Mouse (Mus musculus) frontal cortex, postnatal 10 days (tissue): ENCODE results near the gene Cep41.
A peak's percentile ranks its signal among the peaks of the same experiment; 100 is the strongest.

ENCODE experiments used
- DNase-seq, 2 experiments: peaks; one replicate each; pipeline ENCODE4 v3.0.0; 2022; ENCODE audit warnings: low spot score in 2 of 2, mixed read lengths in 1 of 2

The Cep41 gene

DNA sequence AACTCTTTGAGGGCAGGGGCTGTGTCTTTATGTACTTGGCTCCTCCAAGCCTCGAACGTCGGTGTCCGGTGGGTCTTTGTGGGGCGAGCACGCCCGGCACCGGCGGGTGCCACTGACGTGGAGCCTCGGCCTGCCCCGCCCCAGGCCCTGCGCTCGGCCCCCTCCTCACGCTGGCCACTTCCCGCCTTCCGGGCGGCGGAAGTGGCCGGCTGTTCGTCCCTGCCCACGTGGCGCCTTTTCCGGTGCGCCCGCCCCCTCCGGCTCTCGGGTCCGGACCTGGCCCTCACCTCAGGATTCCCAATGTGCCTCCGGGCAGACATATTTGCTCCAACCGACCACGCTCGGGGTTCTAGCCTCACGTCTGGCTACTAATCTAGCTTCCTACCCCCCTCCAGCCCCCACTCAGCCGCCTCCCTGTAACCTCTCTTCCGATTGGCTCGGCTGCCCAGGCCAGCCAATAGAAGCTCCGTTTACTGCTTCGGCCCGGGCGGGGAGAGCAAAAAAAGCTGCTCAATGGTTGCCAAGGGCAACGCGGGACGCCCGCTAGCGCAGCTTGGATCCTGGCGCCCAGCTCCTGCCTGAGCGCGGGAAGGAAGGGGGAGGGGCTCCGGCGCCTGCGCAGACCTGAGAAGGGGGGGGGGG, at the start of gene Cep41:
Gene Cep41 (minus strand): TSS at position 400 of the 642 bp plus-strand sequence.
- peak; percentile 95 to 97 for DNase-seq

DNA sequence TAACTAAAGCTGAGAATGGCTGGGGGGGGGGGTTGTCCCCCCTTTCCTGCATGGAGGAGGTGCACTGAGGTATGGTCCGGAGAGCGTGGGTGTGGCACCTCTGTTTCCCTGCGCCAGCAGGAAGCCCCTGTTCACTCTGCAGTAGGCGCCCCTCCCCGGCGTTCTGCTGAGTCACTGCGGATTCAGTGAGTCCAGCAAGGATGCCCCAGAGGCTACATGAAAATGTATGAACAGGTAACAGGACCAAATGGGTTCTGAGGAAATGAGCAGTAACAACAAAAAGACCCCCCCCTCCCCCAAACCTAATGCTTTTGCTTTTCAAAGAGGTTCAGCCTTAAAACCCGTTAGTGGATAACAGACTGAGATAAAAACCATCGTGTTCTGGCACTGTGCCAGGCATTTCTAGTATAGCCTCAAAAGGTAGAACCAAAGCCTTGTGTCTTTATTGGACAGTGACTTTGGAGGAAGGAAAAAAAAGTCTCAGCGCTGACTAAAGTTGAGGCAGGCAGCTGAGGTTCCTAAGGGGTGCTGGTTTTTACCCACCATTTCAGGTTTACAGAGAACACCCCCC, 45.7 kb upstream of the Cep41 start:
- DNase-seq, result peak in 1 of 2 experiments; percentile 31

DNA sequence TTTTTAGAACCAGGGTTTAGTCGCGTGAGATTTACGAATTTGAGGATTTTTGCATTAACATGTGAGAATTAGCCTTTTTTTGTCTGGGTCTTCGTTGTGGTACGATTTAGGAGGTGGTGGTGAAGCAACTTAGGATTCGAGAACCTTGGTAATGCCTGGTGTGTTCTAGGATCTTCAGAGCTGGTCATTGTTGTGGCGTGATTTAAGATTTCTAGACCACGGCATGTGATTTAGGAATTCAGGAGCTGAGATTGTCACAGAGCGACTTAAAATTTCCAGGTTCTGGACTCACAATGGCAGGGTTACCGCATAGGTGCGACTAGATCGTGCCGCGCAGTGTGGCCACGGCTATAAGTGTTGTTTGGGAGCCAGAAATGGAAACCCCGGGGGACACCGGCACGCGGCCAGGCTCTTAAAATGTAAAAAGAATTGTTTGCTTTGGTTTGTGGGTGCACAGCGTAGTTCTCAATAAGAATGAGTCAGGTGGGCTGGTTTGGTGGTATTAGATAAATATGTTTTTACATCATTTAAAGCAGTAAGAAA, 45.0 kb upstream of the Cep41 start:
- DNase-seq, result no peak

DNA sequence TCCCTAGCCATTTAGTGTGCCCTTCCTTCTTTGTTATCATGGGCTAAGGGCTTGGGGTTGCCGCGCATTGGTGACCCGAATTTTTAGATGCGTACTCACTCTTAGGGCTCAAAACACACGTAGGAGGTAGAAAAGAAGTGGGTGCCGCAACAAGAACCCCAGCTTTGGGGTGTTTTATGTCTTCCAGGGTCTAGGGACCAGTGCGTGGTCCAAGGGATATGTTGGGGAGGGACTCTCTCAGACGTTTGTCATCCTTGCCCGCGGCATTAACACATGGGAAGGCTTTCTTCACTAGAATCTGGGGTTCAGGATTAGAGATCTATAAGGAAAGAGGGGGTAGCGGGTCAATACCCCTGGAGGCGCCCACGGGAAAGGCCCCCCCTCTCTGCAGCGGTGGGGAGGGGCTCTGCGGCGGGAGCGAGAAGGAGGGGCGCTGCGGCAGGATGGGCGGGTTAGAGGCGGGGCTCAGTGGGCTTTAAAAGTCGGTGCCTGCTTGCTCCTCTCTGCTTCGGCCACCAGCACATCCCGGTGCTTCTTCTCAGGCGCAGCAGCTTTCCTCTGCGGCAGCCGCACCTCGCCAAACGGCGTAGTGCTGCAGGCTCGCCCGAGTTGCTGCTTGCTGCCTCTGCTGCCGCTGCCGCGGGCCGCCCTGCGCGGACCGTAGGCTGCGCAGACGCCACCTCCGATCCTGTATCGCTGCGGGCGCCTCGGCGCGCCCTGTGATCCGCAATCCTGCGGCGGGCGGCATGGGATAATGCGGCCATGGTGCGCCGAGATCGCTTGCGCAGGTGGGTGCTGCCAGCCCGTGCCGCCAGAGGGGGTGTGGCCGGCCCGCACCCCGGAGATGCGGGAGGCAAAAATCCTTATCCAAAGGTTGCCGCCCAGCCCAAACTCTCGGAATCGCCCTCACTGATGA, 44.3 kb upstream of the Cep41 start:
- DNase-seq, result peak in 1 of 2 experiments; percentile 73

DNA sequence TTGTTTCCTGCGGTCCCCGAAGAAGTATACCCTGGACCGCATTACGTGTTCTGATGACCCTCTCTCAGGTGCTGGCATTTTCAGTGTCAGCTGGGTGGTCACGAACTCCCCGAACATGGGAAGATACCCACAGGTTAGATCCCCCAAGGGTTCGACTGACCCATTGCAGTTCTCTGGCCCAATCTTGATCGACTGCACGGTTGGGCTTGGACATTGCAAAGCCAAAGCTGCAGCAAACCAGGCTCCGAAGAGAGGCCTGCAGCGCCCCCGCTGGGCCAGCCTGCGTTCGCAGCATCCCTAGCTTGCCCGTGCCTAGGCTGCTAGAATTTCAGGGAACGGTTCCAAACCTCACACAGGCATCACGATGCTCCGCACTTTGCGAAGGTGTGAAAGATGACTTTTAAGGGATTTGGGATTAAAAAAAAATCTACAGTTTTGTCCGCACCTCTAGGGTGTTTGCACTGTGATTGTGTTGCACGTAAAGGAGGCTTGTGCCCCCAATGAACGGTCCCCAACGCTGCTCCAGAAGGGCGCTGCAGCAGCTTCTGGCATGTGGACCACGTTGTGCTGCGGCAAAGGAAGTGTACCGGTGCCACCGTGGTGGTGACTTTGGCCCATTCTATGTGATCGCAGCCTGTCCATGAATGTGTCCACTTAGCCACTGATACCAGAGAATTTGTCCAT, 43.5 kb upstream of the Cep41 start:
- DNase-seq, result peak; percentile 57 to 72

DNA sequence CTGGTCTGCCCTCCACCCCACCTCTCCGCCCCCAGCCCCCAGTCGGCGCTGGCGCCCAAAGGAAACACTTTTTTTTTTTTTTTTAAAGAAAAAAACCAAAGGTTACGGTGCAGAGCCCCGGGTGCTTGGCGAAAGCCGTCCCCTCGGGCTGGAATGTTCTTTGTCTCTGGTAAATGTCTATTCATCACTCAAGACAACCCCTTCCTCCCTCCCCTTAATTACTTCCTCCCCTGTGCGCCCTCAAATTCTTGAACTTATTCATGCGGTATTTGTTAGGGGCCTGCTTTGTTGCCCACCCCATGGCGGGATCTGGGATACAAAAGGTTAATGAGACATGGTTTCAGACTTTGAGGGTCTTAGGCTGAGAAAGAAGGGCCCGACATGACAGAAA, 42.8 kb upstream of the Cep41 start:
- no peak for DNase-seq

DNA sequence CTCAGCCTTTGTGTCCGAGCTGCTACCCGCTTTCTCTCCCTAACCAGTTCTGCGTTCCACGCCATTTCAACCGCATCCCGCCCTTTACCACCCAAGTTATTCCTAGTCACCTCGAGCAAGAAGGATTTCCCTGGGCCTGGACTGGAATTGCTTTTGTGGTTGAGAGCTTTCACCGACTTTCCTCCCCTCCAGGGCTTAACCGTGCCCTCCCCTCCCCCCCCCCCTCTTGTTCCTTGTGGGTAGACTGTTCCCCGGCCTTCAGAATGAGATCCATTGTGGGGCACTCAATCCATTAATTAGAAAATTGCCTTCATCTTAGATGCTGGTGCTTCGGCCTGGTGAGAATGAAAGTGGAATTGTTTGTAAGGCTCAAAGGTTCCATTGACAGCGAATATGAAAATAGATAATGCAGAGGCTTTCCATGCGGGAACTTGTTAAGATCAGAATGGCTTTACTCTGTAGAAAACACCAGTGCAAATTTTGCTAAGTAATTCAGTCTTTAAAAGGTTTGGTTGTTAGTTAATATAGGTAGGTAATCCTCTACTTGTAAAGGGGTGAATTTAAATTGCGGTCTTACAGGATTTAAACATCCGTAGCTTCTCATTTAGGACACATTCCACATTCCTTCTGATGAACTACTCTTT, 42.3 kb upstream of the Cep41 start:
- no peak for DNase-seq

DNA sequence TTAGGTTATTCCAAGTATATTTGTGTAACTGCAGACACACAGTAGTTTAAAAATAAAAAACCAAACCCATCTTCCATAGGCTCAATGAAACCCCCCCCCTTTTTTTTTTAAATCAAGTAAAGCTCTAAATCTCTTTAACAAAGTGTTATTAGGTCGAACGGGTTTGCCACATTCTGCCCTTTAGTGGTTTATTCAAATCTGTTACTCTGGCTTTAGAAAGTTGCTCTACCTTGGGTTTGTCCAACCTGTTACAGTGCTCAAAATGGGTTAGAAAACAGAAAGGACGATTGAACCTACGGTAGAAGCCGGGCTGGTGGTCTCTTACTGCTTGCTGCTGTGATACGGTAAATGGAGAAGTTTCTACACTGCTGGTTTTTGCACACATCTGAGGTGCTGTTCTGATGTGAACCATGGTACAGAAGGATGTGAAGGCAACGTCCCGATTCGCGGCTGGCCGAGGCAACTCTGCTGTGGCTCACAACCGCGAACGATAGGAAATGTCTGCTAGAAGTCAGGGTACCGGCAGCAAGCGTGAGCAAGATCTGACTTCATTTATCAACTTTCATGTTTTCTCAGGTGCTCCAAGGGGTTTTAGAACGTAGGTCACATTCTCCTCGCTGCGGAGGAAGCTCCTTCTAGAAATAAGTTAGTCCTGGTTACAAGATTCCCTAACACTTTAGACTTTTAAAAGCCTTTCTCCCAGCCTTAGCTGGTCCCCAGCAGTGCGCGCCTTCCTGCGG, 41.6 kb upstream of the Cep41 start:
- no peak for DNase-seq

DNA sequence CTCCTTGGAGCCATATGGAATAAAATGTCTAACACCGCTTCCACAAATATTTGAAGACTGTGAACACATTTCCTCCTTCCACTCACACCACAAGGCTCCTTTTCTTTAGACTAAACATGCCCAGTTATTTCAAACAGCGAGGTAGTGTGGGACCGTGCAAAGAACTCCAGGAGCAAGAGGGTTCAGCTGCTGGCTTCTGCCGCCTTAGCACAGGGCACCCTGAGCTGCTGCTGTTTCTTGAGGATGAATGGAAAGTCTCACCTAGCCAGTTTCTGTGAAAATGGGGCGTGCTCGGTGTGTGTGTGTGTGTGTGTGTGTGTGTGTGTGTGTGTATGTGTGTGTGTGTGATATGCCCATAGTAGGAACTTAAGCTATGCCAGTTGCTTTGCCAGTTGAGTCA, 40.9 kb upstream of the Cep41 start:
- no peak for DNase-seq

DNA sequence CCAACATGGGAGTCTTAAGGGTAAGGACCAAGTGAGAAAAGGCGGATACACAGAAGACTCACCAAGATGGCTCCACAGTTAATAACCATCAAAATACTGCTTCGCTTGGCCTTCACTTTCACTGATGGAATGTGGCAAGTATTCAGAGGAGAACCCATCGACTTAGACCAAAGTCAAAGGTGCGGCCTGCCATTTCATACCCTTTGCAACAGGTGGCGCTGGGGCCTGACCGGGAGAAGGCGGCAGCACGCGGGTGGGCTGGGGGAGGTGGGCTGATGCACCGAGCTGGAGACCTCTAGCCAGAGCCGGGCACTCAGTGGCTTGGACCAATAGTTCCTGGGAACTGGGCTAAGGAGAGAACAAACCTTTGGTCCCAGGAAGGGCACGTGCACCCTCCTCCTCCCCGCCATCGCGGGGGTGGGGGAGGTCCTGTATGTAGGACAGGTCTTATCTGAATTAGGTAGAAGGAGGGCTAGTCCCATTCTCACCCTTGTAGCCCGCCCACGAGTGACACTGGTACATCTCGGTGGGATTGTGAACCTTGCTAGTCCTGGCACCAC, 39.1 kb upstream of the Cep41 start:
- DNase-seq, result no peak

DNA sequence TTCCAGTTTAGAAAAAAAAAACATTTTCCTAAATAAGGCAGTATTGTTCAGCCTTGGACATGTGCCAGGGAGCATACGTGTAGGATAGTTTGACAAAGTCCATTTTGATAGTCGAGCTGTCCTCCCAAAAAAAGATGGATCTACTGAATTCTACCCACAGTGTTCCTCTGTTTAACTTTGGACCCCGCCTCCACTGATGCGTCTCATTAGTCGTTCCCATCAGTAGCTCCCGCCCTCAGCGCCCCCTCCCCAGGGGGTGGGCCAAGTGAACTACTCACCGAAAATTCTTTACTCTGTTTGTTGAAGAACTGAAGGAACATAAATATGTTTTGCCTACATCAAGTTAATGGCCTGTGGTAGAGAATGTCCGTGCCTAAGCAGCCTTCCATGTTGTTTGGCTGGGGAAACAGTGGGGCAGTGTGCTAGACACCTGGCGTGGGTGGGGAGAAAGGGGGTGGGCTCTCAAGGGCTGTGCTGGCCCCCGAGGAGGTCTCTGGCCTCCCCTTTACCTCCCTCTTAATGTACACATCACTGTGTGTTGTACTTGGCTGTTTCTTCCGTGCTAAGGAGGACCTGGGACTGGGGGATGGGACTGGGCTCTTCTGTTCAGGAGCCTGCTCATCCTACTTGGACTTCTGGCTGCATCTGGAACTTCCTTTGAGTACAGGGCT, 36.9 kb upstream of the Cep41 start:
- no peak for DNase-seq

DNA sequence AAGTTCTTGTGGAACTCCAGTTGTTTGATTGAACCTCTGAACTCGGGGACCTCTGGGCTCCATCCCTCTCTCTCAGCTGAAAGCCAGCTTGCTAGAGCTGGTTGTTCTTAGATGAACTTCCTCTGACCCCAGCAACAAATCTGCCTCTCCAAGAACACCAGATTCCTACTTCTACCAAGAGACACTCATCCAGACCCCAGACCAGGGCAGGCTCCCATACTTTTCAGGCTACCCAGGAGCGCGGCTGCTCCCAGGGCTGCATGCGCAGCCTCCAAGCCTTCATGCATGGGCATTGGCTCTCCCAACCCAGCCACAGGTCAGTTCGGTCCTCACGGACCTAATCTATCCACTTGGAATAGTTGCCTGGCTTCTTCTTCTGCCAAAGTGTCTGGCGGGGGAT, 29.8 kb upstream of the Cep41 start, which contains the start of gene Mest:
Gene Mest (plus strand): TSS at position 217 of the 400 bp plus-strand sequence.
- no peak for DNase-seq

DNA sequence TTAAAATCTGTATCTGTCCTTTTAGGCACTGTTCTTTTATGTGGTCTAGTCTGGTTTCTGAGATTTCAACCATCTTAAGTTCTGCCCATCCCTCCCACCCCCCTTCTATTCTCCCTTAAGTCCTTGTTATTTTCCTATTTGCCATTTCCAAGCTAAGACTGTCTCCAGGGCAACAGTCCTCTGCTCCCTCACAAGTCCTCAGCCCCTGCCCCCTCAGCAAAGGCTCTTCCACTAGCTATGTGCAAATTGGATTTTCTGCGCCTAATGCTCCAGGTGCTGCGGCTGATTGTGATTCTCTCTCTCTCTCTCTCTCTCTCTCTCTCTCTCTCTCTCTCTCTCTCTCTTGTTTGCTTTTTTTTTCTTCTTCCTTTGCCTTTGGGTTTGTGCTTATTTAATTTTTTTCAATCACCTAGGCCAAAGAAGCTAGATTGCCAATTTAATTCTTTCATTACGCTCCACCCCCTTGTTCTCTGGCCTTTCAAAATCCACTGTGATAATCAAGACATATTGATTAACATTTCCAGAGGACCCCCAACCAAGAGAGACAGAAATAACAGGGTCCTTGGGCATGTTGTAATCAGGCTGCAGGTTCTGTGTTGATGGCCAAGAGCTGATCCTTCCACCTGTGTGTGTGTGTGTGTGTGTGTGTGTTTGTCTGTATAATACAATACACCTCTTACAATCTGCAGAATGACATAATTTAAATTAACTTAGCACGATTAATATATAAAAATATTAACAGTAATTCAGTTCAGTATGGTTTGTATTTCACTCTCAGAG, 29.0 kb upstream of the Cep41 start:
- DNase-seq, result no peak

DNA sequence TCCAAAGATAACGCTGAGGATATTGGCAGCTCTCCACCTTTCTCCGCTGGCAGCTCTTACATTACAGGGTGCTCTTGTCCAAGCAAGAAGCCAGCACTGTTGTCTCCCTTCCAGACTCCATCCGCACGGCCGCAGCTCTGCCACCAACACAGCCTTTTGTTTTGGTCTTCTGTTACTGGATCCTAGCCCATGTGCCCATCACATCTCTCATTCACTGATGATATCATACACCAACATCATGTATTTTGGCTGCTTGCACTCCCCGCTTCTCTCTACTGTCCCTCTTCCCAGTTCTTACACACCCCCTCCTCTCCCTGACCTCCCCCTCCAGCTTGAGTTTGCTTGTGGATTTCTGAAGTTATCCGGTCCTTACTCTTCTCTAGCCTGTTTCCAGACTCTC, 23.2 kb upstream of the Cep41 start:
- DNase-seq, result no peak

DNA sequence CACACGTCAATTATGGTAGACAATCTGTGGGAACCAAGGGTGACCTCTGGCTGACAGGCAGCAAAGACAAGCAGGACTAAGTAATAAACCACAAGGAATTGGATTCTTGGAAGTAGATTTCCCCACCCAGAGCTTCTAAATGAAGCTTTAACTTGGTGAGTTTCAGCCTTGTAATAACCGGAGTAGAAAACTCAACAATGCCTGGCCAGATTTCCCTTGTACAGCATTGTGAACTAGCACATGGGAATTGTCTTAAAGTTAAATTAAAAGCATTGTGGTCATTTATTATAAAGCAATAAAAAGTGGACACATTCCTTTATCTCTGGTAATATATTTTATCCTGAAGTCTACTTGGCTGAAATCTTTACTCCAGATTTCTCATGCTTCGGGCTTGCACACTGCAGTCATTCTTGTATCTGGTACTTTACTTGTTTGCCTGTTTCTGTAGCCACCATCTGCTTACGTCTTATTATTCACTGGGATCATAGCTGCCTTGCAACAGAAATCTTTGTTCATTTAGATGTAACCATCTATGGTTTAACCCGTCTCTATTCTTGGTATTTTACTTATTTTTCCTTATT, 21.4 kb upstream of the Cep41 start:
- no peak for DNase-seq

DNA sequence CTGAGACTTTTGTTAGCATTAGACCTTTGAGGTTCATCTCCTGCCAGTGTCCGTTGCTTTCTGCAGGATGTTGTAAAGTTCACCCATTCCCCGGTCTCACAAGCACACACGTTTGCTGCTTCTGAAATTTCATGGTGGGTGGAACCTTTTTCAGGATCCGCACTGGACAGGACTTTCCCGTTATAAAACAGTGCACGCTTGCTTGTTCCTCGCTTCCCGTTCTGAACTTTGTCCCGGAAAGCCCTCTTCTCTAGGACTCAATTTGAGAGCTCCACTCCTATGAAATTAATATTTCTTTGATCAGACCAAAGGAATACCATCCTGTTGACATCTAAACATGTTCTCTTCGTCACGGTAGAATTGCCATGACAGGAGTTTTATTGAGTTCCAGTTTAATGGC, 20.3 kb upstream of the Cep41 start:
- no peak for DNase-seq

DNA sequence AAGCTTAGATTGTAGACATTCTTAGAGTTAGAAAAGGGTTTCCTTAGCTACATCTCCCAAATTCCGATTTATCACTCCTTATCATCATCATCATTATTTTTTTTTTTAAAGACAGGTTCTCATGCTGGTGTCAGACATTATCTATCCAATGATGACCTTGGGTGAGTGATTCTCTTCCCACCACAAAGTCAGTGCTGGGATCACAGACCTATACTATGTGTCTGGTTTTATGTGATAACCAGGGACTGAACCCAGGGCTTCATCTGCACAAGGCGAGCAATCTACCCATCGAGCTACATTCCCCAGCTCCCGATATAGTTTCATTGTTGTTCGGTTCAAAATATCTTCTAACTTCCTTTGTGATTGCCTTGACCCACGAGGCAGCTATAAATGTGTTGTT, 19.9 kb upstream of the Cep41 start:
- no peak for DNase-seq

DNA sequence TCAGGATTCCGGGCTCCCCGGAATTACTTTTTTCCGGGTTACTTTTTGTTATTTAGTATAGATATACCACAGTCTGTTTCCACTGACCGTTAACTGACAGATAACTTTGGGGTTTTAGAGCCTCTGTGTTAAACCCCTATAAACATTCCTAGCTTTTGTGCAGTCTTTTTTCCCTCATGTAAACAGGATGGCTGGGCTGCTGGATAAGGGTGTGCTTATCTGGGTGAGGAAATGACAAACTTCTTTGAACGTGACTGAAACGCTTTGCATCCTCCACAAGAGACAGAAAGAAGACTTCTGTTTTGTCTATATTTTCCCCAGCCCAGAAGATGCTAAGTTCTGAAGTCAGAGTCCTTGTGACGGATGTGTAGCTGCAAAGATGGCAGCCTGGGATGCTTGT, 18.9 kb upstream of the Cep41 start:
- no peak for DNase-seq

DNA sequence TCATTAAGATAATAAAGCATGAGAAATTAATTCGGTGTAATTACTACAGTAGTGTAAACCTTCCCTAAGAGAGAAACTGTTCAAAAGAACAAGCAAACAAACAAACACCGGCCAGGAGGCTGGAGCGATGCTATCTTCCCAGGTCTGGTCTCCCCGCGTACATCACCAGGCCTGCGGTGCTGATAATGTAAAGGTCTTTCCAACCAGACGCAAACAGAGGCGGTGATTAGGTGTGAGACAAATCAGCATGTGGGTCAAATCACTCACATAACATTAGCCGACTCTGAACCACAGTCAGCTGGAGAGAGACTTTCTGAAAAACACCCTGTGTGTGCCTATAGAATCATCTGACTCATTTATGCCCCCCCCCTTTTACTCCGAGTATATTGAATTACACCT, 17.8 kb upstream of the Cep41 start:
- DNase-seq, result no peak
